ENCODE assay signal across 13 mouse cellular contexts in the genomic region with DNA sequence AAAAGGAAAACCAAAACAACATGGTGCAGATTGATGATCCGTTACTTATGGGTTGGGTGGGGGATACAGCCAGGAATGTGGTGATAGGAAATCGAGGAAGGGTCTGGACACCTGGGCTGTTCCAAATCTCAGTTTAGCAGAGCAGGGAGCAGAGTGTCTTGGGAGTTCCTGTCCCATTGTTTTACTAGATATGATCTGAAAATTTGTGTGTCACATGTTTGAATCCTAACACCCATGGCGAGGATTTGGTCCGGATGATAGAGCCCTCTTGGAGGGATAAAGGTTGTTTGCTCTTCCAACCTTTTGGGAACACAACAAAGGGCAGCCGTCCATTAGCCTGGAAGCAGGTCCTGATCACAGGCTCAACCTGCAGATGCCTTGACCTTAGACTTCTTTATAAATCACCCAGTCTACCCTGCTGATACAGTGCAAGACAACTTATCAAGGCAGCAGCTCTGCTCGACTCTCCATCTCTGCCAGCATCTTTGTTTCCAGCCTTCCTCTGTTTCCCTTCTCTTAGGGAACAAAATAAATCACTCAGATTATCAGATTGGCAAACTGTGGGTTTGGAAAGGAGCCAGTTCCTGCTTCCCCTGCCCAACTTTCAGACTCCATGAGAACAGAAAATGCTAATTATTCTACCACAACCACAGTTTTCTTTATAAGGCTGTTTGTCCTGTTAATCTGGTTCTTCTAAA. TPM values are rescaled to one million over a fixed set of nuclear protein-coding genes. Genes with fewer than 3 reads are reported as not detected.
DNase-seq lines count a peak whose midpoint lies in the region; ATAC-seq lines count a peak whose summit lies in the region.
"Had no signal": no experiment of that assay in that cellular context is flagged by ENCODE, and none has a peak within 500 bp of the region (broad histone marks: within the 10 kb centered on the region; RNA-seq: fewer than 3 reads in every experiment).

No protein-coding gene starts in this region.

- intact Hi-C loops in gastrocnemius, postnatal 14 days (cut with DNase I; ENCODE audit: low total_unique reads): loop anchor here (5.0 kb wide), 1 partner anchor 719 kb away; no protein-coding TSS in a partner anchor

- H3K27ac ChIP-seq in kidney, embryonic 14.5 days (ENCODE audit: low read depth, low read length): no peak overlapping the region
- no peak overlapping the region for H3K27ac ChIP-seq in limb, embryonic 10.5 days
- no peak overlapping the region for H3K27ac ChIP-seq in neural tube, embryonic 15.5 days (replicated peaks)
- H3K27ac ChIP-seq: forebrain, embryonic 15.5 days; hindbrain, embryonic 10.5 days had no signal

- no peaks in the 10 kb centered on the region for H3K9me3 ChIP-seq in kidney, embryonic 14.5 days (ENCODE audit: control insufficient read depth, low read length)
- no peaks in the 10 kb centered on the region for H3K9me3 ChIP-seq in limb, embryonic 10.5 days (replicated peaks)
- H3K9me3 ChIP-seq in neural tube, embryonic 15.5 days (replicated peaks): no peaks in the 10 kb centered on the region
- H3K9me3 ChIP-seq: forebrain, embryonic 15.5 days; hindbrain, embryonic 10.5 days had no signal

- no peak overlapping the region for H3K4me2 ChIP-seq in kidney, embryonic 14.5 days (replicated peaks; ENCODE audit: low read depth, low read length)
- H3K4me2 ChIP-seq in neural tube, embryonic 15.5 days: no peak overlapping the region
- H3K4me2 ChIP-seq: forebrain, embryonic 15.5 days had no signal

- DNase-seq in gastrocnemius, adult 18-20 months (ENCODE audit: low spot score): peak; percentile 13
- DNase-seq in gastrocnemius, postnatal 14 days: no peak
- DNase-seq in heart, adult 8-10 months (ENCODE audit: low spot score): peak; percentile 81
- peak; percentile 55 for DNase-seq in lung, postnatal 25 days (ENCODE audit: low spot score)
- DNase-seq in limb, embryonic 10.5 days (ENCODE audit: low spot score): no peak
- DNase-seq: retina, postnatal 1 day had no signal

- no peaks in the 10 kb centered on the region for H3K4me1 ChIP-seq in kidney, embryonic 14.5 days (ENCODE audit: control insufficient read depth, insufficient read depth, low read length)
- H3K4me1 ChIP-seq in limb, embryonic 10.5 days: no peaks in the 10 kb centered on the region
- no peaks in the 10 kb centered on the region for H3K4me1 ChIP-seq in neural tube, embryonic 15.5 days
- H3K4me1 ChIP-seq: forebrain, embryonic 15.5 days; hindbrain, embryonic 10.5 days had no signal

- H3K36me3 ChIP-seq in kidney, embryonic 14.5 days (ENCODE audit: control insufficient read depth, insufficient read depth, low read length): no peaks in the 10 kb centered on the region
- no peaks in the 10 kb centered on the region for H3K36me3 ChIP-seq in limb, embryonic 10.5 days
- H3K36me3 ChIP-seq in neural tube, embryonic 15.5 days: no peaks in the 10 kb centered on the region
- H3K36me3 ChIP-seq: forebrain, embryonic 15.5 days; hindbrain, embryonic 10.5 days had no signal

- no peaks in the 10 kb centered on the region for H3K27me3 ChIP-seq in kidney, embryonic 14.5 days (ENCODE audit: control insufficient read depth, insufficient read depth, low read length)
- H3K27me3 ChIP-seq in limb, embryonic 10.5 days (ENCODE audit: low read depth, poor library complexity, severe bottlenecking): no peaks in the 10 kb centered on the region
- no peaks in the 10 kb centered on the region for H3K27me3 ChIP-seq in neural tube, embryonic 15.5 days (replicated peaks)
- H3K27me3 ChIP-seq: forebrain, embryonic 15.5 days had no signal

- no peak overlapping the region for H3K4me3 ChIP-seq in kidney, embryonic 14.5 days (ENCODE audit: low read length)
- H3K4me3 ChIP-seq in limb, embryonic 10.5 days: no peak overlapping the region
- H3K4me3 ChIP-seq in neural tube, embryonic 15.5 days (replicated peaks): no peak overlapping the region
- H3K4me3 ChIP-seq: forebrain, embryonic 15.5 days; hindbrain, embryonic 10.5 days had no signal

- WGBS in kidney, embryonic 14.5 days: 66% methylated on average over 6 of the region's 6 CpGs
- 80% methylated on average over 6 of the region's 6 CpGs for WGBS in limb, embryonic 10.5 days
- WGBS in neural tube, embryonic 15.5 days: 75% methylated on average over 6 of the region's 6 CpGs

- no peak overlapping the region for H3K9ac ChIP-seq in kidney, embryonic 14.5 days (ENCODE audit: low read depth, low read length)
- no peak overlapping the region for H3K9ac ChIP-seq in neural tube, embryonic 15.5 days (replicated peaks)
- H3K9ac ChIP-seq: forebrain, embryonic 15.5 days had no signal

- 0 out of 2 replicates have a peak, but pooled peaks have one; percentile 28 for ATAC-seq in kidney, embryonic 14.5 days (ENCODE audit: low FRiP score, low TSS enrichment)
- no peak for ATAC-seq in activated CD4-positive, CD25-positive, alpha-beta regulatory T cell, adult 4 months
- ATAC-seq in neural tube, embryonic 15.5 days (ENCODE audit: low FRiP score): no peak
- ATAC-seq: CD4-positive, CD25-positive, alpha-beta regulatory T cell, adult 4 months; forebrain, embryonic 15.5 days had no signal

RNA-seq across cellular contexts. Expression of a gene that starts 26.1 kb away (rescaled TPM):
- total RNA-seq in gastrocnemius, adult 18-20 months (2021): not detected
- not detected for total RNA-seq in gastrocnemius, postnatal 14 days (2021)
- not detected for total RNA-seq in heart, adult 8-10 months (2022)
- polyA plus RNA-seq in kidney, embryonic 14.5 days (2014; fragmentation: Nextera tagmentation; extraction: Ambion mirVana): not detected in 2 replicates
- polyA plus RNA-seq in limb, embryonic 10.5 days (2016; fragmentation: Nextera tagmentation; extraction: Ambion mirVana): not detected in 2 replicates
- not detected for polyA plus RNA-seq in activated CD4-positive, CD25-positive, alpha-beta regulatory T cell, adult 4 months (2017; shearing (Covaris generic))
- not detected in 2 replicates for polyA plus RNA-seq in neural tube, embryonic 15.5 days (2015; fragmentation: Nextera tagmentation; extraction: Ambion mirVana)
- polyA plus RNA-seq: CD4-positive, CD25-positive, alpha-beta regulatory T cell, adult 4 months; forebrain, embryonic 15.5 days; hindbrain, embryonic 10.5 days; limb, embryonic 14.5 days had no signal

RNA-seq across cellular contexts. Expression of a gene that starts 57.7 kb away (rescaled TPM):
- total RNA-seq in gastrocnemius, adult 18-20 months (2021): under 1 TPM; 0.84 to 0.93 TPM
- 1 to 10 TPM; 1.5 to 1.9 TPM for total RNA-seq in gastrocnemius, postnatal 14 days (2021)
- total RNA-seq in heart, adult 8-10 months (2022): 1 to 10 TPM; 4.0 to 5.6 (median 4.4) TPM
- polyA plus RNA-seq in kidney, embryonic 14.5 days (2014; fragmentation: Nextera tagmentation; extraction: Ambion mirVana): 20.8 and 20.9 TPM in 2 replicates
- 2.1 and 2.5 TPM in 2 replicates for polyA plus RNA-seq in limb, embryonic 10.5 days (2016; fragmentation: Nextera tagmentation; extraction: Ambion mirVana)
- under 1 TPM; 0.13 to 0.42 TPM for polyA plus RNA-seq in activated CD4-positive, CD25-positive, alpha-beta regulatory T cell, adult 4 months (2017; shearing (Covaris generic))
- polyA plus RNA-seq in neural tube, embryonic 15.5 days (2015; fragmentation: Nextera tagmentation; extraction: Ambion mirVana): 4.3 and 5.5 TPM in 2 replicates

Comparison
In these comparisons a context has a peak if more than half of its experiments do, and no peak if none do; other contexts are left out.
1. DNase-seq: peak in gastrocnemius, adult 18-20 months (single experiment), heart, adult 8-10 months (single experiment) and lung, postnatal 25 days (single experiment); none in gastrocnemius, postnatal 14 days (single experiment) and limb, embryonic 10.5 days (single experiment).